Mouse (Mus musculus): ENCODE results near the gene 4430402I18Rik. TPM values are rescaled to one million over a fixed set of nuclear protein-coding genes. Genes with fewer than 3 reads are reported as not detected.

Gene 4430402I18Rik
- polyA plus RNA-seq, 1 experiment from 2014 or later, result 1.4 TPM

- no peaks in the 10 kb centered on the region for H3K9me3 ChIP-seq (ENCODE audit: control insufficient read depth, low read length)
- H3K36me3 ChIP-seq (ENCODE audit: control insufficient read depth, insufficient read depth, low read length), result no peaks in the 10 kb centered on the region
- no peak overlapping the region for H3K4me3 ChIP-seq (ENCODE audit: low read depth, low read length)
- H3K4me1 ChIP-seq (ENCODE audit: control insufficient read depth, insufficient read depth, low read length), result peaks cover 2% of the 10 kb centered on the region; the same call in 1 of the 2 replicates
- H3K27ac ChIP-seq (ENCODE audit: low read depth, low read length), result no peak overlapping the region
- H3K27me3 ChIP-seq (ENCODE audit: control insufficient read depth, insufficient read depth, low read length), result no peaks in the 10 kb centered on the region
- ATAC-seq (ENCODE audit: low read depth), result no peak
- no peak overlapping the region for H3K9ac ChIP-seq (replicated peaks; ENCODE audit: low read depth, low read length)
- no peak overlapping the region for H3K4me2 ChIP-seq (ENCODE audit: low read depth, low read length)
- 89% methylated on average over 9 of the region's 9 CpGs for WGBS
Measured at GRCm38 (mm10) chr19:28897497-28897896, 70.1 kb downstream of the 4430402I18Rik start.

- Histone ChIP-seq H3K9me3 (ENCODE audit: control insufficient read depth, low read length) (no peaks in the 10 kb centered on the region), H3K36me3 (ENCODE audit: control insufficient read depth, insufficient read depth, low read length) (no peaks in the 10 kb centered on the region), H3K27me3 (ENCODE audit: control insufficient read depth, insufficient read depth, low read length) (no peaks in the 10 kb centered on the region), H3K27ac (ENCODE audit: low read depth, low read length) (no peak overlapping the region), H3K9ac (replicated peaks; ENCODE audit: low read depth, low read length) (no peak overlapping the region), H3K4me3 (ENCODE audit: low read depth, low read length) (no peak overlapping the region), H3K4me2 (ENCODE audit: low read depth, low read length) (no peak overlapping the region), H3K4me1 (ENCODE audit: control insufficient read depth, insufficient read depth, low read length) (peaks cover 3% of the 10 kb centered on the region; the same call in 1 of the 2 replicates)
- WGBS, result 30% methylated on average over 1 of the region's 1 CpGs
- ATAC-seq (ENCODE audit: low read depth), result peak; percentile 66; the same call in 1 of the 2 replicates
Measured at GRCm38 (mm10) chr19:28896639-28897038, 71.0 kb downstream of the 4430402I18Rik start.

DNA sequence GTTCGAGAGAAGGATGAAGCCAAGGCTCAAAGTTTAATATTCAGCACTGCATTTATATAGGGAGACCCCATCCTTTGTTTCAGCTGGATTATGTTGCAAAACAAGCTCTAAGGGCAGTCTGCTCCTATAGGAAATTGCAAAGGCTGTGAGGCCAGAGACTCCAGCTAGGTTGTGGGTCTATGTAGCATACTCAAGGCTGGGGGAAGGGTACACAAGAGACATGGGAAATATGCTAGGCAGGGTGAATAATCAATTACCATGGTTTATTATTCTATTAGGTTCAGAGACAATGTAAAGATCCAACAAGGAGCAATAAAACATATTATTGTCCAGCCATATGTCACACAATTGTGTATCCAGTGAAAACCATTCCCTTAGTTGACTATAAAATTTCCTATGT, 75.7 kb downstream of the 4430402I18Rik start:
- H3K4me3 ChIP-seq (ENCODE audit: low read depth, low read length), result no peak overlapping the region
- WGBS, result 70% methylated on average over 1 of the region's 1 CpGs
- H3K27ac ChIP-seq (ENCODE audit: low read depth, low read length), result no peak overlapping the region
- H3K27me3 ChIP-seq (ENCODE audit: control insufficient read depth, insufficient read depth, low read length), result no peaks in the 10 kb centered on the region
- peaks cover 3% of the 10 kb centered on the region; the same call in 1 of the 2 replicates for H3K4me1 ChIP-seq (ENCODE audit: control insufficient read depth, insufficient read depth, low read length)
- ATAC-seq (ENCODE audit: low read depth), result 0 out of 2 replicates have a peak, but pooled peaks have one; percentile 44
- H3K36me3 ChIP-seq (ENCODE audit: control insufficient read depth, insufficient read depth, low read length), result no peaks in the 10 kb centered on the region
- H3K9me3 ChIP-seq (ENCODE audit: control insufficient read depth, low read length), result no peaks in the 10 kb centered on the region
- H3K9ac ChIP-seq (replicated peaks; ENCODE audit: low read depth, low read length), result no peak overlapping the region
- no peak overlapping the region for H3K4me2 ChIP-seq (ENCODE audit: low read depth, low read length)

DNA sequence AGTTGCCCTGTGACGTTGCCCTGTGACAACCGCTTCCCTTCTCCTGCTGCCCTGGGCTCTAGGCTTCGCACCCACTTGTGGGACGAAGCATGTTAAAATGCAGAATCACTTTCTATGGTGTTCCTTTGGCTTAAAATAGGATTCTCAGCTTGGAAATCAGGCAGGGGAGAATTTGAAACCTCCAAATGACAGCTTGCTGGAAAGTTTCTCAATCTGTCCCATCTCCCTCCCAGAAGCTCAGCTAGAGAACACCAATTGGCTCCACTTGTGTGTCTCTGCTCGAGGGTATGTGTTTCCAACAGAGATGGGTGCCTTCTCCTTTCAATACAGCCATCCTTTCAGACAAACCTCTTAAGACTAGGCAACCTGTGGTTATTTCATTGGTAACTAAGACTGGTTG, 76.4 kb downstream of the 4430402I18Rik start:
- no peak overlapping the region for H3K27ac ChIP-seq (ENCODE audit: low read depth, low read length)
- H3K4me2 ChIP-seq (ENCODE audit: low read depth, low read length), result no peak overlapping the region
- no peak overlapping the region for H3K9ac ChIP-seq (replicated peaks; ENCODE audit: low read depth, low read length)
- H3K27me3 ChIP-seq (ENCODE audit: control insufficient read depth, insufficient read depth, low read length), result no peaks in the 10 kb centered on the region
- ATAC-seq (ENCODE audit: low read depth), result no peak
- WGBS, result 61% methylated on average over 5 of the region's 5 CpGs
- no peaks in the 10 kb centered on the region for H3K9me3 ChIP-seq (ENCODE audit: control insufficient read depth, low read length)
- no peaks in the 10 kb centered on the region for H3K36me3 ChIP-seq (ENCODE audit: control insufficient read depth, insufficient read depth, low read length)
- peaks cover 3% of the 10 kb centered on the region; the same call in 1 of the 2 replicates for H3K4me1 ChIP-seq (ENCODE audit: control insufficient read depth, insufficient read depth, low read length)
- no peak overlapping the region for H3K4me3 ChIP-seq (ENCODE audit: low read depth, low read length)

DNA sequence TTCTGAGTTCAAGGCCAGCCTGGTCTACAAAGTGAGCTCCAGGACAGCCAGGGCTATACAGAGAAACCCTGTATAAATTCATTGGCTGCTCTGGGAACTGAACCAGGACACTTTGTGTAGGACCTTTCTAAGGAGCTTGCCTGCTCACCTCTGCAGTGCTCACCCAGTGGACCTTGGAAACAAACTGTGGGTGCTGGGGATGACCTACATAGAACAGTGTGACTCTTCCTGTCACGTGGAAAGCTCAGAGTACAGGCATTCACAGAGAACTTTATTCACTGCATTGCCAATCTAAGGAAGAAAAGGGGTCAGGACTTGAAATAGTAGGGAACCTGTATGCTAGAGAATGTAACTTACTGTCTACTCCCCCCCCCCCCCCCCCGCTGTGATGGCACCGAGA, 78.3 kb downstream of the 4430402I18Rik start:
- no peak for ATAC-seq (ENCODE audit: low read depth)
- Histone ChIP-seq H3K27ac (ENCODE audit: low read depth, low read length) (no peak overlapping the region), H3K9ac (replicated peaks; ENCODE audit: low read depth, low read length) (no peak overlapping the region), H3K36me3 (ENCODE audit: control insufficient read depth, insufficient read depth, low read length) (no peaks in the 10 kb centered on the region), H3K27me3 (ENCODE audit: control insufficient read depth, insufficient read depth, low read length) (no peaks in the 10 kb centered on the region), H3K4me3 (ENCODE audit: low read depth, low read length) (no peak overlapping the region), H3K4me1 (ENCODE audit: control insufficient read depth, insufficient read depth, low read length) (peaks cover 3% of the 10 kb centered on the region; the same call in 1 of the 2 replicates), H3K4me2 (ENCODE audit: low read depth, low read length) (no peak overlapping the region), H3K9me3 (ENCODE audit: control insufficient read depth, low read length) (no peaks in the 10 kb centered on the region)
- WGBS, result 68% methylated on average over 3 of the region's 3 CpGs

DNA sequence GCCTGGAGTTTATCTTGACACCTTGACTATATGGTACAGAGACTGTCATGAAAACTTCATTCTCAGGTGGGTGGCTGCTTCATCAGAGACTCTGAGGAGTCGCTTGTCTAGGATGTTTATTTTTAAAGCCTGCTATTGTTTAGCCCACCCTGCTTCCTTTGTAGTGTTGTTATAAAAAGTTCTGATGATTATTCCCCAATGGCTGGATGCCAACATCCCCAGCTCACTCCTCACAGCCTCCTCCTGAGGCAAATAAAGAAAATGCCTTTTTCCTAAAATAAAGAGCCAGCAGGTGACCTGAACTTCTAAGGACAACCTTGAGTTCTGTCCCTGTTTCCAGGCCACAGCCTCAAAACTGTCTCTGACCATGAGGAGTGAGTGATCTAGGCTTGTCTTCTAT, 79.1 kb downstream of the 4430402I18Rik start:
- H3K4me1 ChIP-seq (ENCODE audit: control insufficient read depth, insufficient read depth, low read length), result peaks cover 3% of the 10 kb centered on the region; the same call in 1 of the 2 replicates
- no peaks in the 10 kb centered on the region for H3K27me3 ChIP-seq (ENCODE audit: control insufficient read depth, insufficient read depth, low read length)
- 53% methylated on average over 1 of the region's 1 CpGs for WGBS
- no peak overlapping the region for H3K4me2 ChIP-seq (ENCODE audit: low read depth, low read length)
- no peaks in the 10 kb centered on the region for H3K9me3 ChIP-seq (ENCODE audit: control insufficient read depth, low read length)
- no peak for ATAC-seq (ENCODE audit: low read depth)
- no peak overlapping the region for H3K9ac ChIP-seq (replicated peaks; ENCODE audit: low read depth, low read length)
- no peak overlapping the region for H3K27ac ChIP-seq (ENCODE audit: low read depth, low read length)
- H3K36me3 ChIP-seq (ENCODE audit: control insufficient read depth, insufficient read depth, low read length), result no peaks in the 10 kb centered on the region
- H3K4me3 ChIP-seq (ENCODE audit: low read depth, low read length), result no peak overlapping the region

DNA sequence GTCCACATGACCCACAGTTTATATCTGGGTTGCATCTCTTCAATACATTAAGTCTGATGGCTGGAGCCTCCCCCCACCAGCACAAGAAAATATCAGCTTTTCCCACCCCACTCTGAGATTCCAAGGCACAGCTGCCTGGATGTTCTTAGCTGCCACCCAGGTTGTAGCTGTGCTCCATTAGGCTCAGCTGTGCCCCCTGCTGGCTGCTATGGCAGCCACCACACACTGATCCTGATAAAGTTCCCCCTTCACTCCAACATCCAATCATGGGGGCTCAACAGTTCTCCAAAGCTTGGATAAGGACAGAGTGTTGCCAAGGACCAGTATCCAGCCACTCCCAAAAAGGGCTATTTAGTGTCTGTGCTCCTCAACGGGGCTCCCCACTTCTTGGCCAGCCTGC, 84.5 kb downstream of the 4430402I18Rik start:
- Histone ChIP-seq H3K9me3 (ENCODE audit: control insufficient read depth, low read length) (no peaks in the 10 kb centered on the region), H3K27me3 (ENCODE audit: control insufficient read depth, insufficient read depth, low read length) (no peaks in the 10 kb centered on the region), H3K4me2 (ENCODE audit: low read depth, low read length) (no peak overlapping the region), H3K4me1 (ENCODE audit: control insufficient read depth, insufficient read depth, low read length) (no peaks in the 10 kb centered on the region), H3K9ac (replicated peaks; ENCODE audit: low read depth, low read length) (no peak overlapping the region), H3K36me3 (ENCODE audit: control insufficient read depth, insufficient read depth, low read length) (no peaks in the 10 kb centered on the region), H3K4me3 (ENCODE audit: low read depth, low read length) (no peak overlapping the region), H3K27ac (ENCODE audit: low read depth, low read length) (no peak overlapping the region)
- ATAC-seq (ENCODE audit: low read depth), result no peak
- WGBS, result 57% methylated on average over 1 of the region's 1 CpGs

GRCm38 (mm10) chr19:28879476-28879875, 88.1 kb downstream of the 4430402I18Rik start:
- Histone ChIP-seq H3K27me3 (ENCODE audit: control insufficient read depth, insufficient read depth, low read length) (no peaks in the 10 kb centered on the region), H3K9me3 (ENCODE audit: control insufficient read depth, low read length) (no peaks in the 10 kb centered on the region), H3K4me2 (ENCODE audit: low read depth, low read length) (no peak overlapping the region), H3K27ac (ENCODE audit: low read depth, low read length) (no peak overlapping the region), H3K9ac (replicated peaks; ENCODE audit: low read depth, low read length) (no peak overlapping the region), H3K36me3 (ENCODE audit: control insufficient read depth, insufficient read depth, low read length) (no peaks in the 10 kb centered on the region), H3K4me3 (ENCODE audit: low read depth, low read length) (no peak overlapping the region), H3K4me1 (ENCODE audit: control insufficient read depth, insufficient read depth, low read length) (no peaks in the 10 kb centered on the region)
- WGBS, result 89% methylated on average over 2 of the region's 2 CpGs
- ATAC-seq (ENCODE audit: low read depth), result no peak

GRCm38 (mm10) chr19:28870351-28870750, 97.2 kb downstream of the 4430402I18Rik start:
- no peaks in the 10 kb centered on the region for H3K36me3 ChIP-seq (ENCODE audit: control insufficient read depth, insufficient read depth, low read length)
- no peak overlapping the region for H3K27ac ChIP-seq (ENCODE audit: low read depth, low read length)
- H3K9me3 ChIP-seq (ENCODE audit: control insufficient read depth, low read length), result no peaks in the 10 kb centered on the region
- H3K4me1 ChIP-seq (ENCODE audit: control insufficient read depth, insufficient read depth, low read length), result 0 out of 2 replicates have a peak, but pooled peaks cover 3% of the 10 kb centered on the region
- no peak overlapping the region for H3K4me2 ChIP-seq (ENCODE audit: low read depth, low read length)
- ATAC-seq (ENCODE audit: low read depth), result no peak
- H3K4me3 ChIP-seq (ENCODE audit: low read depth, low read length), result no peak overlapping the region
- H3K27me3 ChIP-seq (ENCODE audit: control insufficient read depth, insufficient read depth, low read length), result no peaks in the 10 kb centered on the region
- 55% methylated on average over 2 of the region's 2 CpGs for WGBS
- no peak overlapping the region for H3K9ac ChIP-seq (replicated peaks; ENCODE audit: low read depth, low read length)
